Mouse (Mus musculus) testis, adult 2 months (tissue): ENCODE measurements around the gene Usp44. TPM values are rescaled to one million over a fixed set of nuclear protein-coding genes. Genes with fewer than 3 reads are reported as not detected.

Experiments
- H3K27ac ChIP-seq: fragments of 200-500 bp; 2 replicates; pipeline ENCODE4 v1.5.1; 2012; ENCODE audit warnings: low read depth, low read length; ENCODE audit not compliant: control insufficient read depth, insufficient read depth
- H3K27me3 ChIP-seq: fragments of 200-500 bp; 2 replicates; pipeline ENCODE4 v1.6.1; 2012; ENCODE audit warnings: mild to moderate bottlenecking, low read length, moderate library complexity; ENCODE audit not compliant: control insufficient read depth, insufficient read depth
- H3K36me3 ChIP-seq: fragments of 200-500 bp; 2 replicates; pipeline ENCODE4 v1.6.1; 2012; ENCODE audit warnings: mild to moderate bottlenecking, low read length; ENCODE audit not compliant: control insufficient read depth, insufficient read depth
- H3K4me1 ChIP-seq: fragments of 200-500 bp; 2 replicates; pipeline ENCODE4 v1.6.1; 2012; ENCODE audit warnings: low read length; ENCODE audit not compliant: control insufficient read depth, insufficient read depth
- H3K4me3 ChIP-seq: fragments of 200-500 bp; 2 replicates; pipeline ENCODE4 v1.5.1; 2012; ENCODE audit warnings: low read depth, mild to moderate bottlenecking, low read length, moderate library complexity, mixed read lengths; ENCODE audit not compliant: control insufficient read depth
- CTCF ChIP-seq: fragments of 200-500 bp; IDR thresholded peaks from 2 replicates; pipeline ENCODE4 v1.5.1; 2012; ENCODE audit warnings: low read depth, mild to moderate bottlenecking, inconsistent platforms, low read length, moderate library complexity; ENCODE audit not compliant: control insufficient read depth, insufficient read depth, insufficient replicate concordance
- POLR2A ChIP-seq: fragments of 200-500 bp; IDR thresholded peaks from 2 replicates; pipeline ENCODE4 v1.6.1; 2012; ENCODE audit warnings: low read depth, mild to moderate bottlenecking, inconsistent platforms, low read length, moderate library complexity; ENCODE audit not compliant: control insufficient read depth
- polyA plus RNA-seq: library from polyadenylated mRNA; depleted of rRNA; stranded (reverse); fragments of >200 nt; gene quantifications from 2 replicates; pipeline ENCODE4 v1.2.3, GENCODE M21; 2012

Gene Usp44
- polyA plus RNA-seq, 1 experiment: 122 TPM

DNA sequence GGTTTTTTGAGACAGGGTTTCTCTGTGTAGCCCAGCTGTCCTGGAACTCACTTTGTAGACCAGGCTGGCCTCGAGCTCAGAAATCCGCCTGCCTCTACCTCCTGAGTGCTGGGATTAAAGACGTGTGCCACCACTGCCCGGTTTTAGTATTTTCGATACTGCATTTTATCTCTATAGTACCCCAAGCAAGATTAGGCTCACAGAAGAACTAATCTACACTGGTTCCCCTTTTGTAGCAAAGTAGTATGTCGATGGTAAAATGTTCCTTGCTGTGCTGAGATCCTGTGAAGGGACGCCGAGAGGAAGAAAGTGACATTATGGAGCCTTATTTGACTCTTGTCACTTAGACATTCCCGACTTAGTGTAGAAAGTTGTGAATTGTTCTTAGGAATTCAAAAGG is 23.8 kb downstream of the Usp44 start:
- Histone ChIP-seq H3K4me1 (peaks cover 3% of the 10 kb centered on the region), H3K36me3 (no peaks in the 10 kb centered on the region), H3K4me3 (no peak overlapping the region), H3K27ac (no peak overlapping the region), H3K27me3 (no peaks in the 10 kb centered on the region)
- TF ChIP-seq CTCF: no peak

DNA sequence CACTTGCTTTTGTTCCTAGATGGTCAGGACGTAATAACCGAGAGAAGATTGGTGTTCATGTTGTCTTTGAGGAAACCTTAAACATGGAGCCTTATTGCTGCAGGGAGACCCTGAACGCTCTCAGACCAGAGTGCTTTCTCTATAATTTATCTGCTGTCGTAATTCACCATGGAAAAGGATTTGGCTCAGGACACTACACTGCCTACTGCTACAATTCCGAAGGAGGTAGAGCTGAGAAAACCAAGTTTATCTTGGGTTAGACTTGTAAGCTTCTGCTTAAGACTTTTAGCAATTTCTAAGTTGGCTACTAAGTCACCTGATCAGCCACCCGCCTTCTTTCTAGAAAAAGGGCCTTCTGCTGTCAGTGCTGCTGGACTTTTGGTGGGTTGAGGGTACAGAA is 24.7 kb downstream of the Usp44 start:
- Histone ChIP-seq H3K27ac (no peak overlapping the region), H3K36me3 (no peaks in the 10 kb centered on the region), H3K4me1 (peaks cover 3% of the 10 kb centered on the region), H3K4me3 (no peak overlapping the region), H3K27me3 (no peaks in the 10 kb centered on the region)
- TF ChIP-seq POLR2A: no peak
- no peak for TF ChIP-seq CTCF

DNA sequence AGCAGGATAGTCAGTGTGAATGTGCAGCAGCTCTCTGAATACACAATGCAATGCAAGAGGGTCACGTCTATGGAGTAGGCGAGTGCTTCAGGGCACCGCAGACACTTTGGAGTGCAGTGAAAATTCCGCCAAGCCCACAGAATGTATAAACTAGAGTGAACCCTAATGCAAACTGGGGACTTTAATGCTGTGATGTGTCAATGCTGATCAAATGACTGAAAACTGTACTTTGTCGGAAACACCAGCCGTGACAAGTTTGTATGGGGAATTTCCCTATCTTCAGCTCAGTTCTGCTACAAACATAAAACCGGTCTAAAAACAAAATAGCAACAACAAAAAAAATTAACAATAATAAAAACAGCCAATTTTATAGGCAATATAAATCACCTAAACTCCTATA is 37.0 kb downstream of the Usp44 start:
- no peak overlapping the region for H3K27ac ChIP-seq
- peaks cover 3% of the 10 kb centered on the region; the same call in 1 of the 2 replicates for H3K36me3 ChIP-seq
- TF ChIP-seq CTCF: no peak
- no peak overlapping the region for H3K4me3 ChIP-seq
- no peaks in the 10 kb centered on the region for H3K4me1 ChIP-seq
- H3K27me3 ChIP-seq: no peaks in the 10 kb centered on the region

DNA sequence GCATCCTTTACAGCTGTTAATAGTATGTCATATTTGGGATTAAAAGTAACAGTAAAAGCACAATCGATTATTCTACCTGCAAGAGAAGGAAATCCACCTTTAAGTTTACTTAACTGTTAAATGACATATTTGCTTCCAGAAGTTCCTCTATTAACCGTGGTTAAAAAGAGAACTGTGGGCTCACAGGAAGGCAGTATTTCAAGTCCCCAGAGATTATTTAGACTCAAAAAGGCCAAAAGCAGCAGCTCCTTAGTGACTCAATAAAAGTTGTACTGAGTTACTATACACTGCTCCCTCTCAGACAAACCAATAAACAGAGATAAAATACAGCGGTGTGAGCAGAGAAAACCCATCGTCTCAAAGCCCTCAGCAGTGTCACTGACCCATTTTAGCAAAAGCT is 37.5 kb downstream of the Usp44 start:
- Histone ChIP-seq H3K27me3 (no peaks in the 10 kb centered on the region), H3K36me3 (peaks cover 3% of the 10 kb centered on the region; the same call in 1 of the 2 replicates), H3K4me1 (no peaks in the 10 kb centered on the region), H3K27ac (no peak overlapping the region), H3K4me3 (no peak overlapping the region)
- TF ChIP-seq POLR2A: no peak
- TF ChIP-seq CTCF: no peak

DNA sequence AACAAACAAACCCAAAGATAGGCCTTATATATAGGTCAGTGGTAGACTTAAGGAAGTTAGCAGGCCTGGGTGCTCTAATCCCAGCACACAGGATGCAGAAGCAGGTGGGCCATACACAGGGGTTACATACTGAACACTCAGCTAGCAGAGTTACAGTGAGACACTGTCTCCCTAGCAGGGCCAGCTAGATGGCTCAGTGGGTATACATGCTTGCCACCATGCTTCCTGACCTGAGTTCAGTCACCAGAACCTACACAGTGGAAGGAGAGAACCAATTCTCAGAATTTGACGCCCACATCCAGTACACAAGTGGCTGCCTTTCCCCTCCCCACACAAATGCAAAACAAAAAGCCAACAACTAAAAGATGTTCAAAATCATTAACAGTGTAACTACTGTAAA is 45.4 kb downstream of the Usp44 start:
- Histone ChIP-seq H3K4me3 (no peak overlapping the region), H3K27ac (no peak overlapping the region), H3K4me1 (no peaks in the 10 kb centered on the region), H3K27me3 (no peaks in the 10 kb centered on the region), H3K36me3 (no peaks in the 10 kb centered on the region)
- TF ChIP-seq POLR2A (no peak), CTCF (no peak)

- Histone ChIP-seq H3K4me1 (no peaks in the 10 kb centered on the region), H3K27ac (no peak overlapping the region), H3K36me3 (no peaks in the 10 kb centered on the region), H3K4me3 (no peak overlapping the region), H3K27me3 (no peaks in the 10 kb centered on the region)
- TF ChIP-seq CTCF: no peak
- no peak for TF ChIP-seq POLR2A
These were observed 47.4 kb downstream of the Usp44 start for GRCm38 (mm10) chr10:93878732-93879131.

DNA sequence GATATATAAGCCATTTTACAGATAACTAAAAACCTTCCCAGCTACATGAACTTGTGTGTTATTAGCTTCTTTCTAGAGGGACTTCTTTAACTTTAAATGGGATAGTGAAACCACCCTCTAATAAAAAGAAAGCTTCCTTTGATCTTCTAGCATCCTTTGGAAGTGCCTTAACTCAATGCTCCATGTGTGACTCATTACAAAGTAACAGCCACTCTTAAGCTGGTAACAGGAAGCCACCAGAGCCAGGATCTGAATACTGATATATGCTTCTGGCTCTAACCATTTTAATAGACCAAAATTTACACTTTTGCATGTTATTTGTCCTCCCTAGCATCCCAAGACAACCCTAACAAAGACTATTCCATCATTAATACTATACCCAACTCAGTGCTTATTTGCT is 50.6 kb downstream of the Usp44 start:
- Histone ChIP-seq H3K27me3 (no peaks in the 10 kb centered on the region), H3K36me3 (peaks cover 5% of the 10 kb centered on the region), H3K4me1 (no peaks in the 10 kb centered on the region), H3K27ac (no peak overlapping the region), H3K4me3 (no peak overlapping the region)
- TF ChIP-seq CTCF (no peak), POLR2A (no peak)

- TF ChIP-seq CTCF (no peak), POLR2A (no peak)
- H3K4me3 ChIP-seq: no peak overlapping the region
- H3K27me3 ChIP-seq: no peaks in the 10 kb centered on the region
- peaks cover 5% of the 10 kb centered on the region for H3K36me3 ChIP-seq
- no peaks in the 10 kb centered on the region; the same call in 1 of the 2 replicates for H3K4me1 ChIP-seq
- no peak overlapping the region for H3K27ac ChIP-seq
These were observed 51.5 kb downstream of the Usp44 start for GRCm38 (mm10) chr10:93882738-93883364.
